Mouse (Mus musculus) liver, postnatal 0 days (tissue): ENCODE measurements around the gene Syt7.

ENCODE experiments used
- CTCF ChIP-seq: sonication (generic); IDR thresholded peaks from 2 replicates; pipeline ENCODE4 v1.5.1; 2016; ENCODE audit warnings: antibody characterized with exemption, low read depth
- EP300 ChIP-seq: IDR thresholded peaks from 2 replicates; pipeline ENCODE4 v1.6.1; 2016; ENCODE audit warnings: antibody characterized with exemption, low read depth, mild to moderate bottlenecking

GRCm38 (mm10) chr19:10457484-10457800 is 68.6 kb downstream of the Syt7 start:
- TF ChIP-seq EP300 (no peak), CTCF (no peak)
